Mouse (Mus musculus): ENCODE measurements at regions not wholly inside any gene's neighbourhood (a gene's known extent, or its start where the extent isn't known, plus 50 kb on each side); places are given as distances from the start of the nearest gene placed in this dataset.

DNA sequence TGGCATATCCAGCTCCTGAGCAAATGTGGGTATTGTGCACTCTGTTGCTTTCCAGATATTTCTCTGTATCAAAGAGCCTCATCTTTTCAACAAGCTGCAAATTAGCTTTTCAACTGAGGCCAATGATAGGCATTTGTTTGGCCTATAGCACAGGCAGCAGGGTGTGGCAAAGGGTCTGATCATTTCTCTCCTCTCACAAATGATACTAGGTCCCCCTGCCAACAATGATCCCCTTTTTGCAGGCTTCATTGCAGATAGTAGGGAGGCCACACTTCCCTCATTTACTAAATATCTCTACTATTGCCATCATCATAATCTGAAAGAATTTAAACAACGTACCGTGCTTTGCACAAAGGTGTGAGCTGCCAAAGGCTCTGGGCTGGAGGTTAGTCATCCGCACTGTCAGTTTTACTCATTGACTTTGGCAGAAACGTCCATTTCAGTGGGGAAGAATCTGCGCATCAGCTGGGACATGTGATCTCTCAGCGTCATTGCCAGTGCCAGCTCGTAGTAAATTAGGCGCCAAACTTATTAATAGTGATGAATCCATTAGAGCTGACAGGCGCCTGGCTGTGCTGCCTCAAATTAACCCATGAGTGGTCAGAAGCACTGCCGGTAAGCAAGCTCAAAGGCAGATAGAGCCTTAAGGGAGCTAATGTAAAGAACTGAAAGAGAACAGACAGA, 147.4 kb upstream of the Foxq1 start:
- Histone ChIP-seq H3K4me1 (ENCODE audit: control insufficient read depth in 1 of 2, insufficient read depth in 2 of 2, low read length in 2 of 2) (no peaks in the 10 kb centered on the region), H3K27ac (ENCODE audit: control insufficient read depth, low read depth, low read length) (no peak overlapping the region), H3K9ac (ENCODE audit: control insufficient read depth, low read depth, low read length, poor library complexity, severe bottlenecking) (no peak overlapping the region), H3K9me3 (replicated peaks; ENCODE audit: insufficient read depth, low read length) (no peaks in the 10 kb centered on the region), H3K27me3 (ENCODE audit: control insufficient read depth in 1 of 2, insufficient read depth in 2 of 2, low read length in 2 of 2) (no peaks in the 10 kb centered on the region), H3K4me3 (ENCODE audit: control insufficient read depth in 1 of 2, insufficient read depth in 1 of 2, low read depth in 2 of 2, low read length in 2 of 2) (no peak overlapping the region), H3K36me3 (ENCODE audit: control insufficient read depth in 1 of 2, insufficient read depth in 2 of 2, low read length in 2 of 2) (no peaks in the 10 kb centered on the region), H3K79me2 (ENCODE audit: control insufficient read depth, insufficient read depth, low read length, poor library complexity) (no peaks in the 10 kb centered on the region)
- DNase-seq (ENCODE audit: low read depth, low spot score): no peak
- TF ChIP-seq POLR2A (IDR thresholded peaks at IDR 0.05; ENCODE audit: control insufficient read depth in 1 of 2, insufficient read depth in 1 of 2, low read depth in 1 of 2, low read length in 2 of 2, poor library complexity in 1 of 2): no peak
- no peak for TF ChIP-seq USF1 (IDR thresholded peaks at IDR 0.05; ENCODE audit: low read depth, low read length)
- no peak for TF ChIP-seq MEF2A (IDR thresholded peaks at IDR 0.05; ENCODE audit: extremely low read depth, insufficient replicate concordance, low read depth, low read length, poor library complexity, severe bottlenecking)
- no peak for TF ChIP-seq TAL1 (IDR thresholded peaks at IDR 0.05; ENCODE audit: low read length)
- TF ChIP-seq TCF12 (IDR thresholded peaks at IDR 0.05; ENCODE audit: low read depth, low read length): no peak

DNA sequence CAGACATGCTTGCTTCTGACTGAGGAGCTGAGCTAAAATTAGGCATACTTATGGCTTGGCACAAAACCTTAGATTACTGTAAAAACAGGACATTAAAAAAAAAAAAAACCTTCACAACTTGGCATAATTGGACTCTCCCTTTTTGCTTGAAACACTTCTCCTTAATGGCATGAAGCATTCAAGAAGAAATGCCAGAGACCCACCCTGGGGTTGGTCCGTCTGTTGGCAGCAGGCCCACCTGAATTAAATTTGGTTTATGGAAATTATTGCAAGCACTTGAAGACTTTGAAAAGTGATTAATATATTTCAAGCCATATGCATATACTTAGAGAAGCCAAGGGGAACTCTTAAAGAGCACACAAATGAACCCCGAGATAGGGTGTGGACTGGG, 146.8 kb upstream of the Foxq1 start:
- Histone ChIP-seq H3K4me1 (ENCODE audit: control insufficient read depth in 1 of 2, insufficient read depth in 2 of 2, low read length in 2 of 2) (no peaks in the 10 kb centered on the region), H3K9ac (ENCODE audit: control insufficient read depth, low read depth, low read length, poor library complexity, severe bottlenecking) (no peak overlapping the region), H3K27ac (ENCODE audit: control insufficient read depth, low read depth, low read length) (no peak overlapping the region), H3K4me3 (ENCODE audit: control insufficient read depth in 1 of 2, insufficient read depth in 1 of 2, low read depth in 2 of 2, low read length in 2 of 2) (no peak overlapping the region), H3K9me3 (replicated peaks; ENCODE audit: insufficient read depth, low read length) (no peaks in the 10 kb centered on the region), H3K27me3 (ENCODE audit: control insufficient read depth in 1 of 2, insufficient read depth in 2 of 2, low read length in 2 of 2) (no peaks in the 10 kb centered on the region), H3K79me2 (ENCODE audit: control insufficient read depth, insufficient read depth, low read length, poor library complexity) (no peaks in the 10 kb centered on the region), H3K36me3 (ENCODE audit: control insufficient read depth in 1 of 2, insufficient read depth in 2 of 2, low read length in 2 of 2) (no peaks in the 10 kb centered on the region)
- no peak for DNase-seq (ENCODE audit: low read depth, low spot score)
- TF ChIP-seq MEF2A (IDR thresholded peaks at IDR 0.05; ENCODE audit: extremely low read depth, insufficient replicate concordance, low read depth, low read length, poor library complexity, severe bottlenecking) (no peak), SMC3 (IDR thresholded peaks at IDR 0.05; ENCODE audit: low read depth, low read length) (no peak), POLR2A (IDR thresholded peaks at IDR 0.05; ENCODE audit: control insufficient read depth in 1 of 2, insufficient read depth in 1 of 2, low read depth in 1 of 2, low read length in 2 of 2, poor library complexity in 1 of 2) (no peak), HCFC1 (IDR thresholded peaks at IDR 0.05; ENCODE audit: low read depth, low read length) (no peak), GATA1 (IDR thresholded peaks at IDR 0.05; ENCODE audit: low read depth, low read length) (no peak), NRF1 (IDR thresholded peaks at IDR 0.05; ENCODE audit: insufficient read depth, low read depth, low read length, poor library complexity, severe bottlenecking) (no peak), POLR2AphosphoS5 (IDR thresholded peaks at IDR 0.05; ENCODE audit: borderline replicate concordance, low read depth, low read length) (no peak), MXI1 (IDR thresholded peaks at IDR 0.05; ENCODE audit: low read depth, low read length) (no peak), MAX (IDR thresholded peaks at IDR 0.05; ENCODE audit: low read length) (no peak), JUND (IDR thresholded peaks at IDR 0.05; ENCODE audit: low read depth, low read length) (no peak), MAZ (IDR thresholded peaks at IDR 0.05; ENCODE audit: low read depth, low read length) (no peak), MAFK (IDR thresholded peaks at IDR 0.05; ENCODE audit: borderline replicate concordance, low read depth, low read length) (no peak), MYB (IDR thresholded peaks at IDR 0.05; ENCODE audit: low read depth, low read length) (no peak), EP300 (IDR thresholded peaks at IDR 0.05; ENCODE audit: low read depth in 1 of 2, low read length in 2 of 2) (no peak), CHD2 (IDR thresholded peaks at IDR 0.05; ENCODE audit: low read length) (no peak), TCF12 (IDR thresholded peaks at IDR 0.05; ENCODE audit: low read depth, low read length) (no peak), KAT2A (conservative IDR thresholded peaks at IDR 0.05; ENCODE audit: low read depth, low read length) (no peak), USF1 (IDR thresholded peaks at IDR 0.05; ENCODE audit: low read depth, low read length) (no peak)
